Mouse (Mus musculus) NIH3T3 (cell line): Measurements from ENCODE around the gene Polr3gl.
"Not testable (repeated sequence)": the region's sequence is repeated elsewhere in the genome, so short reads cannot be mapped to it uniquely, and the experiment has no call there.

Source experiments
- DNase-seq: peaks from one replicate; pipeline ENCODE4 v3.0.0-alpha.2; 2012; ENCODE audit warnings: low read depth

Gene Polr3gl

DNA sequence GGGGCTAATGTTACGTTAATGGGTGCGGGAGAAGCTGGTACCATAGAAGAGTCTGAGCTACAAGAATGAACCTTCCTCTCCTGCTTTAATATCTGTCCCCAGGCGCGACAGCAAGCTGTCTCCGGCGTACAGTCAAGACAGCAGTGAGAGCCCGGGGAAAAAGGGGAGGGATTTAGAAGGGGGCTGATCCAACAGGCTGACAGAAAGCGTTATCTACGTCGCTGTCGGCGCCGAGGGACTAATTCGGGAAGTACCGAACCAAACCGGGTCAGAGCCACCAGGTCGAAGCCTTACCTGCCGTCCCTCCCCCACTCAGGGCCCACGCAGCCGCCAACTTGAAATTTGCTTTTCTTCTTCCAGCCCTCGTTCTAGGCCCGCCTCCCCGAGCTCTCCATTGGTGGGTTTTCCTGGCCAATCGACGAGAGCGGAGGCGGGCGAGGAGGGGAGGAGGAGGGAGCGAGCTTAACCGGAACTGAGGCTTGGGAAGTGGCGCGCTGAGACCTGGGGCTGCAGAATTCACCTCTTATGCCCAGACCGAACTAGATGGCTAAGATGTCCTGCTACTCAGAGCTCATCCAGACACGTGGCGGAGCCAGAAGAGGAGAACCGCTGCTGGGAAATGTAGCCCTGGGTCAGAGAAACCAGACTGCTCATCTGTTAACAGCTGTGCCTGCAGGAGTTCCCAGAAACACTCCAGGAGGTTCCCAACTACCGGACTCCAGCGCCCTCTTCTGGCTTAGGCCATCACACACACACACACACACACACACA is at the start of gene Polr3gl:
TSS of gene Polr3gl (minus strand) at position 392 of the 771 bp plus-strand sequence.
- DNase-seq, result peak; percentile 94

DNA sequence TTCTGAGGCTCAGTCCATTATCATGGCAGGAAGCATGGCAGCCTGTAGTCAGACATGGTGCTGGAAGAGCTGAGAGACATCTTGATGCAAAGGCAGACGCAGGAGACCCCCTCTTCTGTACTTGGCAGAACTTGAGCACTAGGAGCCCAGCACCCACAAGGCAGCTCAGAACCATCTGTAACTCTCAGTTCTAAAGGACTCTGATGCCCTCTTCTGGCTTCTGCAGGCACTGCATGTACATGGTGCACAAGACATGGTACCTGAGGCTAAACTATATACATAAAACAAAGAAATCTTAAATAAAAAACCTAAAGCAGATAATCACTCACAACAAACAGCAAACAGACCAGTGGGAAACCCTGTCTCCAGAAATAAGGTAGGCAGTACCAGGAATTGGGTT is 45.2 kb upstream of the Polr3gl start:
- DNase-seq, result peak; percentile 79

DNA sequence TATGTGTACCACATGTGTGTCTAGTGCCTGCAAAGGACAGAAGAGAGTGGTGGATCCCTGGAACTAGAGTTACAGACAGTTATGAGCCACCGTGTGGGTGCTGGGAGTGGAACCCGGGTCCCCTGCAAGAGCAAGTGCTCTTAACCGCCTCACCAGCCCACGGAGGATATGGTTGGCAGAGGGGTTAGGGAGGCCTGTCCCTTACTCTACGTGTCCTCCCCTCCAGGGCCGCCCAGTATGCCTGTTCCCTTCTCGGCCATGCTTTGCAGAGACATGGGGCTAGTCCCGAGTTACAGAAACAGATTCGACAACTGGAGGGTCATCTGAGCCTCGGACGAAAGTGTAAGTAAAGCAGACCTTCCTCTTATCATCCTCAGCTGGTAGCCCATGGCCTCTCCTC is 42.5 kb upstream of the Polr3gl start:
- no peak for DNase-seq

DNA sequence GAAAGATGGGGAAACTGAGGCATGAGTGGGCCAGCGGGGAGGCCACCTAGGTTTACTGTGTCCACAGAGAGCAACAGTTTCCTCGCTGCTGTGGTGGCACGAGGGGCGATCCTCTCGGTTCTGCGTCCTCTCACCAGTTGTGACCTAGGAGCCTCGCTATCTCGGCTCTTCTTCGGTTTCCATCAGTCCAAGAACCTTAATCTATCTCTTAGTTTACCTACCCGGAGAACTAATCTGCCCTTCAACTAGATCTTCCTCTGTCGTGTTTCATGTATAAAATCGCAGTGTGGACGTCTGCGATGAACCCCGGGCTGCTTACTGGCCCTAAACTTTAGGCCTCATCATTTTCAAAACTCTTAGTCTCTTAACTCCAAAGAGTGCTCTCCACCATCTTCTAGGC is 41.9 kb upstream of the Polr3gl start:
- no peak for DNase-seq

DNA sequence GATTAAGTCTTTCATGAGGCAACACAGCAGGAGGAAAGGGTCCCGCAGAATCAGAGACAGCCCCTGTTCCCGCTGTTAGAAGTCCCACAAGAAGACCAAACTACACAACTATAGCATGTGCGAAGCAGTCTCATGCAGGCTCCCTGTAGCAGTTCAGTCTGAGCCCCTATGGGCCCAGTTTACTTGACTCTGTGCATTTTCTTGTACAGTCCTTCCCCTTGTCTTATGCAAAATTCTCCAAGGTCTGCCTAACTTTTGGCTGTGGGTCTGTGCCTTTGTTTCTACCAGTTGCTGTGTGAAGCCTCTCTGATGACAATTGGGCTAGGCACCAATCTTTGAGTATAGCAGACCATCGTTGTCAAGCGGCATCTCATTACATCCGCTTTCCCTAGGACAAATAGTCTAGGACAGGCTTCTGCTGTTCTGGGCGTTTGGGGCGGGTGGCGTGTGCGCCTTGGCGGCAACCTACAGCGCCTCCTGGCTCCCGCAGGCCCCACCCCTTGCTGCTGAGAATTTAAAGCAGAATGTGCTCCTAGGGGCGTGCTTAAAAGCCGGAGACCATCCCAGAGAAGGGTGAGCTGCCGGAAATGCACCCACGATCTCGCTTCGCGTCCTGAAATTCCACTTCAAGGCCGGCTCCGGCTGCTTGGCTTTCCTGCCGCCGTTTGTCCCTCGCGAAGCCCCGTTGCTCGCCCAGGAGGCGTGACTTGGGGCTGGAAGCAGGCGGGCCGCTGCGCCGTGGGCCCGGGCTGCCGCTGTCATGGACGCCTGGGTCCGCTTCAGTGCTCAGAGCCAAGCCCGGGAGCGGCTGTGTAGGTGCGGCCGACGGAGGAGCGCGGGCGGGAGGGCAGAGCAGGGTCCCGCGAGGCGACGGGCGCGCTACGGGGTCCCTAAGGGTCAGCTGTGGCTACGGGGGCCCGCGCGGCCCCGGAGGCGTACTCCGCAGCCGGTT is 41.2 kb upstream of the Polr3gl start, which contains the start of the genes Pex11b and Gm42957:
TSS of gene Pex11b (plus strand) at position 449 of the 952 bp plus-strand sequence.
TSS of gene Gm42957 (plus strand) at position 547 of the 952 bp plus-strand sequence.
- peak; percentile 89 for DNase-seq

DNA sequence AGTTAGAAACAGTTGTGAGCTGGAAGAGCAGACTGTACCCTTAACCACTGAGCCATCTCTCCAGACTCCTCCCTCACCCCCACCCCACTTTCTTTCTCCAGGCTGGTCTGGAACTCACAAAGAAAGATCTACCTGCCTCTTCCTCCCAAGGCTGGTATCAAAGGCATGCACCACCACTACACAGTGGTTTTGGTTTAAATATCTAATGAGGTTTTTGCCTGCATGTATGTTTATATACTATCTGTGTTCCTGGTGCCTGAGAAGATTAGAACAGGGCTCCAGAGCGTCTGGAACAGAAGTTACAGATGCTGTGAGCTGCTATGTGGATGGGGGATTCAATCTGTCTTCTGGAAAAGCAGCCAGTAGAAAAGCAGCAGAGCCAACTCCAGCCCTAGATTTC is 40.0 kb upstream of the Polr3gl start:
- no peak for DNase-seq

DNA sequence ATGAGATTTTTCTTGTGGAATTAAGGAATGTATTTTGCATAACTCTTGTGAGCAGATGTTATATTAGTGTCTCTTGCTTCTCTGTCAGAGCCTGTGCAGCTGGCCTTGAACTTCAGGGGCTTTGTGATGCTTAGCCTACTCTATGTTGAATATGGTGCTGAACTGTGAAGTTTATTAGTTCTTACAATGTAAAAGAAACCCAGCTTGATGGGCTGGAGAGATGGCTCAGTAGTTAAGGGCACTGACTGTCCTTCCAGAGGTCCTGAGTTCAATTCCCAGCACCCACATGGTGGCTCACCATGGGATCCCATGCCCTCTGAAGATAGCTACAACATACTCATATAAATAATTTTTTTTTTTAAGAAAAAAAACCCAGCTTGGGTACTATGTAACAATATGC is 38.1 kb upstream of the Polr3gl start:
- no peak for DNase-seq

DNA sequence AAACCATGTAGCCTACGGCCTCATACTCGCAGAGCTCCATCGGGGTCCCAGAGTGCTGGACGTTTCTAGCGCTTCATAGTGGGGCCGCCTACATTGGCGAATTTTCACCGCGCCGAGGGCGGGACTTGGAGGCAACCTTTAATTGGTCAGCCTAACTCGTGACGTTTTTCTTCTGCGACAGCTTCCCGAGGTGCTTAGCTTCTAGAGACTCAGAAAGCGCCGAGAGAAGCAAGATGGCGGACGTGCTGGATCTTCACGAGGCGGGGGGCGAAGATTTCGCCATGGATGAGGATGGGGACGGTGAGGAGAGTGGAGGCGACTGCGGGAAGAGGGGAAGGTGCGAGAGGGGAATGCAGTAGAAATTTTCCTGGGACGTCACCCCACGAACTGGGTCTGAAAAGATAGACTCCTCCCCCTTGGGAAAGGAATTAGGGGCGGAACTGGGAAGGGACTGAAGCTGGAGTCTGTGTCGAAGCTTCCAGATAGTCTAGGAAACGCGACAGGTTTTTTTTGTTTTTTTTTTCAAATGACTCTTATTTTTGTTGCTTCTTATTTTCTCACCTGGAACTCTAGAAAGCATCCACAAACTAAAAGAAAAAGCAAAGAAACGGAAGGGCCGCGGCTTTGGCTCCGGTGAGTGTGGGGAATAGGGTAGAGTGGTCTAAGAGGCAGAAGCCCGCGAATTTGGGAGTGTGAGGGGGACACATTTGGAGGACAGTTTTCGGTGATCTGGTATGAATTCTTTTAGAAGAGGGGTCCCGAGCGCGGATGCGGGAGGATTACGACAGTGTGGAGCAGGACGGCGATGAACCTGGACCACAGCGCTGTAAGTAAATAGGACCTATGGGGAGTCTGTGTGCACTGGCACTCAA is 36.0 kb upstream of the Polr3gl start, which contains the start of gene Rbm8a:
TSS of gene Rbm8a (plus strand) at position 205 of the 872 bp plus-strand sequence.
- DNase-seq, result peak; percentile 99

DNA sequence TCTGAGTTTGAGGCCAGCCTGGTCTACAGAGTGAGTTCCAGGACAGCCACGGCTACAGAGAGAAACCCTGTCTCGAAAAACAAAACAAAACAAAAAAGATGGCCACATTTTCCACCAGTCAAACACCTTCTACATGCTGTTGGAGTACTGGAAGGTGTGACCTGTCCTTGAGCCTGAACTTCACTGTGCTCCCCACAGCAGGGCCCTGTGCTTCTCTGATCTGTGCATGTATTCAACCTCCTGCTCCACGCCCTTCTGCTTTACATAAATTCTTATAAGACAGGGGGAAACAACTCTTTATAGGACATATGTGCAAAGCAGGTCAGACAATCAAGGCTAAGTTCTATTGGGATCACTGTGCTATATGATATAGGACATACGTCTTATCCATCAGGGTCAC is 29.2 kb upstream of the Polr3gl start:
- no peak for DNase-seq

DNA sequence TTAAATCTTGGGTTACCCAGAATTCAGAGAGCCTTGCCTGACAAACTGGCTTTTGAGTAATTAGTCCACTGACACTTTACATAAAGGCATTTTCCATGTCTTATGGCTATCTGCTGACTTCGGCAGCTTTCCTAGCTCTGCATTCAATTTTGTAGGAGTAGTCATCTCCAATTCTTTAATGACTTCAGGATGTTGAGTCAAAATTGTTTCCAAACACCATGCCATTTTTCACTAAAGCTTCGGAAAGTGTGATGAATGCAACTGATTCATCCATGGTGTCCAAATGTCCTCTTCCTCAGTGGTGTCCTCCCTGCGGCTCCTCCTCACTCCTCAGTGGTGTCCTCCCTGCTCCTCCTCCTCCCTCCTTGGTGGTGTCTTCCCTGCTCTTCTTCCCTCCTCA is 24.0 kb upstream of the Polr3gl start:
- DNase-seq, result peak; percentile 53

DNA sequence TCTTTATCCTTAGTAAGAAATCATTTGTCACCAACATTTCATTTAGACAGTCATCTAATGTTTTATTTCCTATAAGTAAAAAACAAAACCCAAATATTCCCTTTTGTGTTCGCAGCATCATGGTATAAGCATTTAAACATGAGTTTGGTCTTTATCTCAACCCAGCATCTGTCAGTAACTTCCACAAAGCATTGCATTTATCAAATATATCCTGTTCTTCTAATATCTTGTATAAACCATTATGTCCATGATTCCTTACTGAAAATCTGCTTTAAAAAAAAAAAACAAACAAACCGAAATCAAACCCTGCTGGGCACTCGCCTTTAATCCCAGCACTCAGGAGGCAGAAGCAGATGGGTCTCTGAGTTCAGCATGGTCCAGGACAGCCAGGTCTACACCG is 12.6 kb upstream of the Polr3gl start:
- DNase-seq, result no peak

DNA sequence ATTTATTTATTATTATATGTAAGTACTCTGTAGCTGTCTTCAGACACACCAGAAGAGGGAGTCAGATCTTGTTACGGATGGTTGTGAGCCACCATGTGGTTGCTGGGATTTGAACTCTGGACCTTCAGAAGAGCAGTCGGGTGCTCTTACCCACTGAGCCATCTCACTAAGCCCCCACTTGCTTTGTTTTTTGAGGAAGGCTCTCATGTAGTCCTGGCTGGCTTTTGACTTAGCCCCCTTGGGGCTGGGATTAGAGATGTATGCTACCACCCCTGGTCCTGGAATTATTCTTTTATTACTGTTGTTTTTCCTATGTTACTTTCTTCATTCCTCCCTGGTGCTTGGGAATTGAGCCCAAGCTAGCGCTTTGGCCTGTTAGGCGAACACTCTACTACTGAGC is 12.0 kb upstream of the Polr3gl start:
- not testable (repeated sequence) for DNase-seq

DNA sequence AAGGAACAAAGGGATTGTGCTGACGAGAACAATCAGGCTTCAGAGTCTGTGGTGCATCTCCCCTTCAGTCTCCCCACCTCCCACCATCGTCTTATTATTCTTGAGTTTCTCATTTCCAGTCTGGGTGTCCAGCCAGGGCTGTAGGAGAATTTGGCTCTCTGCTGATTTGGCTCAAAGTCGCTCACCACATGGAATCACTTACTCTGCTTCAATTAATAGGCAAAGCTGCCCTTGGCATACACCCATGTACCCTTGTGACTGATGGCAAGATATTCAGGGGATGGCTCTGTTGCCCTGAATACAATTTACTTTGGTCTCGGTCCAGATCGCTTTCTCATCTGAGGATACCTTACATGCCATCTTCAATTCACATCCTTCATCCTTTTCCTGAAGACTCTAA is 9.3 kb upstream of the Polr3gl start:
- peak; percentile 92 for DNase-seq

DNA sequence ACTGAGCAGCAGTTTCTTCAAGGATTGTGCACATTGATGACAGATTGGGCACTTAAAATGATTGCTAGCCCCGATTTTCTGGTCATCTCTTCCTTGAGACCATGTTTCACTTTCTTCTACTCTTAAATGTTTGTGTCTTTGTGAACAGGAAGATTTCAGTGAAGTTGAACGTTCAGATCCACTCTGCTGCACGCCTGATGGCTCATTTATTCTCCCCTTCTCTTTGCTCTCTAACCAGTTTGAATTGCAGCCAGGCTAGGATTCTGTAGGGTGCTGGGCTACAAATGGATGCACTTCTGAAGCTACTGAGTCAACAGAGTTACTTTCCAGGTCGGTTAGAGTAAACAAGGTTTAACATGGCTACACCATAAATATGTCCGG is 8.7 kb upstream of the Polr3gl start:
- peak; percentile 28 for DNase-seq

DNA sequence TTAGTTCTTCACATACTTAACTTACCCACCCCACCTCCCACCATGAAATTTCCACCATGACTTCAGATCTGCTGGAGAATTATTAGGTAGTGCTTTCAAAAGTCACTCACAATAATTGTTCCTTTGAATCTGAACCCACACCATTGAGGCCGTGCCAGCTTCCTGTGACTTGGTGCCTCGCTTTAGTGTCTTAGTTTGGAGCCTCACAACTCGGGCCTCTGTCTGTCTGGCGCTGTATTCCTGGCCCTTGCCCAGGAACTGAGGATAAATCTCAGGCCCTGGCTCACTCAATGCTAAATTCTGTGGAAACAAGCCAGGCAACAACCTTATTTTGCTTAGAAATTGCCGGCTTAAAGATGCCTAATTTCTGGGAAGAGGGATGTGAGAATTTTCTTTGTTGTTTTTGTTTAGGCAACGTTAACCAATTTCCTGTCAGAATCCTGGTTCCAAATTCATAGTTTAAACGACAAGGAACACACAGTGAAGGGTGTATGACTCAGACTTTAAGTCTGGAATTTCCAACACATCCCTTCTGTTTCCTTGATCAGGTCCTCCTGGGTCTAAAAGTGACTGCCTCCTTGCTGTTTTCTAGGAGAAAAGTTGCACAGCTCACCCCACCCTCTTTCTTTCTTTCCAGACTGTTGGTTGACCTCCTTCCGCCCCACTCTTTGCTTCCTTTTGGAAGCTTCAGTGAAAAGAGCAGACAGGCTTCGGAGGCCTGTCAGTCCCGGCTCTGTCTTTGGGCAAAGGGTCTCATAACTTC is 8.1 kb upstream of the Polr3gl start:
- peak; percentile 69 for DNase-seq

DNA sequence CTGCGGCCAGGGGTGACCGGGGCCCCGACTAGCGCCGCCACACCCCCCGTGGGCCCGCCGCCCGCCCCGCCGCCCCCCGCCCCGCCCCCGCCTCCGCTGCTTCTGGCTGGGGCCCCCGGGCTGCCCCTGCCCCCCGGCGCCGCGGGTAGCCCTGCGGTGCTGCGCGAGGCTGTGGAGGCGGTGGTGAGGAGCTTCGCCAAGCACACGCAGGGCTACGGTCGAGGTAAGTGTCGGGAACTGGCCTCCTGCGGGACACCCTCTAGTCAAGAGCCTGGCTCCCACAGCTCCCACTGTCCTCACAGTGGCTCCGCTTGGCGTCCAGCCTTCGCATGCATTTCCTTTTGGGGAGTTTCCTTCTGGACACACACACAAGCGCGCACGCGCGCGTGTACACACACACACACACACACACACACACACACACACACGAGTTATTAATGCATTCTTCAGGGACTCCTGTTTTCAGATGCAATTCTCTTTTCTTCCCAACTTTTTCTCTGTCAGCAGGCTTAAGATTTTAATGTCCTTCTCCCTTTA is 7.3 kb upstream of the Polr3gl start:
- DNase-seq, result peak; percentile 93

DNA sequence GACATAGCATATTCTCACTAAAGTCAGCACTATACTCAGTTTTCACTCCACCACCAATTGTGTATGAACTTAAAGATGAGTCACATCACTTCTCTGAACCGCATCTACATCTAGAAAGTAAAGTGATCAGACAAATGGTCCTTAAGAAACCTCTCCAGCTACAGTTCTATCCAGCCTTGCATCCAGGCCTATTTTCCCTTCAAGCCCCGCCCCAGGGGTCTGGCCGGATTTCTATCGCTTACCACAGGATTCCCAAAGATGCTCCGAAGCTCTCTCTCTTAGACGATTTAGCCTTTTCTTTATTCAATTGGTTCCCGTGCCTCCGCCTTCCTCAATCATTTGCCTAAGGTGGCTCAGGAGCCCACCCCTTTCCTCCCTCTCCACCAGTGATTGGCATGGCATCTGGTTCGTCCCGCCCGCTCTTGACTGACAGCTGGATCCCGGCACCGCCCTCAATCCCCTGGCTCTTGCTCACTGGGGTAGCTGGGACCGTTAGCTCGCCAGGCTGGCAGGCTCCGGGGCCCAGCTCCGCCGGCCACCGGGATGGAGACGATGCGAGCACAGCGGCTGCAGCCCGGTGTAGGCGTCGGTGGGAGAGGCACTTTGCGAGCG is 6.8 kb upstream of the Polr3gl start, which contains the start of gene Lix1l:
TSS of gene Lix1l (plus strand) at position 511 of the 612 bp plus-strand sequence.
- peak; percentile 98 for DNase-seq

DNA sequence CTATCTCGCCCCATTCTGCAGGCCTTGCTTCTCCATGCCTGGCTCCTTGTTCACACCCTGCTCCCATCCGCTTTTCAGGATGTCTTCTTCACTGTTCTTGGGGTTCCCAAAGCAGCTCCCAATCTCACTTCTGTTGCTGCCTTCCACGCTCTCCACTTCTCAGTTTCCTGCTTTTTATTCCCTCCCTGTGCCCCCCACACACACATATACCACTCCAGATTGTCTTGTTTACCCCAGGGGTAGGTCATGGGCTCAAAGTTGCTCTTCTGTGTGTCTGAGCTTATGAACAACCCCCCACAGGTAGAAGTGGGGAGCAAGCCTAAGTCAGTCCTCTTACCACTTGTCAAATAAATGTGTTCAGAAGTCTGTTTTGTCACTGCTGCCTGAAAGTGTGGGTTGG is 5.4 kb upstream of the Polr3gl start:
- no peak for DNase-seq

DNA sequence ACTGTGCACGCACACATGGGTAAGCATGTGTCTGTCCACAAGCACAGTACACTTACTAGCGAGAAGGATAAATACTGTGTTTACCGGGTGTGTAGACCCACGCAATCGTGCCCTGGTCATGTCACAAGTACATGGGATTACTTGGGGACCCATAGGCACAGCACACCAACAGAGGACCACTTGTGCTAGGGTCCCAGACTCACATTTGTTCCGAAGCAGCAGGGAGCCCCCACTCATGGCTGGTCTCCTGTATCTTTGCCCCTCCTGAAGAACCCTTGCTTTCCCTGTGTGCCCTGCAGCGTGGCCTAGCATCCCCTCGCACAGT is 5.0 kb upstream of the Polr3gl start:
- no peak for DNase-seq
